Mouse (Mus musculus): ENCODE results near the gene Dock3. TPM values are rescaled to one million over a fixed set of nuclear protein-coding genes. Genes with fewer than 3 reads are reported as not detected.
"Not testable (repeated sequence)": the region's sequence is repeated elsewhere in the genome, so short reads cannot be mapped to it uniquely, and the experiment has no call there.

The Dock3 gene
- polyA plus RNA-seq, 1 experiment from 2014 or later = 0.93 TPM

- Histone ChIP-seq H3K9ac (ENCODE audit: low read length) (no peak overlapping the region), H3K27me3 (ENCODE audit: control insufficient read depth, insufficient read depth, low read length) (no peaks in the 10 kb centered on the region), H3K27ac (replicated peaks) (no peak overlapping the region), H3K4me3 (ENCODE audit: low read depth, low read length) (no peak overlapping the region), H3K9me3 (ENCODE audit: control insufficient read depth, low read length) (no peaks in the 10 kb centered on the region), H3K4me1 (replicated peaks; ENCODE audit: control insufficient read depth, insufficient read depth) (no peaks in the 10 kb centered on the region), H3K4me2 (replicated peaks; ENCODE audit: low read depth) (no peak overlapping the region), H3K36me3 (ENCODE audit: control insufficient read depth, insufficient read depth, low read length) (no peaks in the 10 kb centered on the region)
- no peak for ATAC-seq (ENCODE audit: low FRiP score, low TSS enrichment)
- TF ChIP-seq EP300 (optimal IDR thresholded peaks at IDR 0.05) = no peak
- 74% methylated on average over 4 of the region's 4 CpGs for WGBS
- DNase-seq (ENCODE audit: low spot score) = no peak
Measured at GRCm38 (mm10) chr9:107165792-107166191, 65.9 kb downstream of the Dock3 start.

- no peaks in the 10 kb centered on the region for H3K9me3 ChIP-seq (ENCODE audit: control insufficient read depth, low read length)
- H3K27me3 ChIP-seq (ENCODE audit: control insufficient read depth, insufficient read depth, low read length) = no peaks in the 10 kb centered on the region
- no peaks in the 10 kb centered on the region for H3K36me3 ChIP-seq (ENCODE audit: control insufficient read depth, insufficient read depth, low read length)
- ATAC-seq (ENCODE audit: low FRiP score, low TSS enrichment) = no peak
- H3K9ac ChIP-seq (ENCODE audit: low read length) = no peak overlapping the region
- H3K4me3 ChIP-seq (ENCODE audit: low read depth, low read length) = no peak overlapping the region
- no peak overlapping the region for H3K27ac ChIP-seq (replicated peaks)
- no peak overlapping the region for H3K4me2 ChIP-seq (replicated peaks; ENCODE audit: low read depth)
- no peak for DNase-seq (ENCODE audit: low spot score)
- H3K4me1 ChIP-seq (replicated peaks; ENCODE audit: control insufficient read depth, insufficient read depth) = no peaks in the 10 kb centered on the region
- TF ChIP-seq EP300 (optimal IDR thresholded peaks at IDR 0.05) (no peak), CTCF (IDR thresholded peaks at IDR 0.05; ENCODE audit: low read depth) (peak; percentile 56)
- 5% methylated on average over 3 of the region's 3 CpGs for WGBS
Measured at GRCm38 (mm10) chr9:107164825-107165224, 66.9 kb downstream of the Dock3 start.

- 83% methylated on average over 4 of the region's 4 CpGs for WGBS
Measured at GRCm38 (mm10) chr9:107156388-107156787, 75.3 kb downstream of the Dock3 start.

GRCm38 (mm10) chr9:107112791-107113190, 118.9 kb downstream of the Dock3 start:
- H3K4me1 ChIP-seq (replicated peaks; ENCODE audit: control insufficient read depth, insufficient read depth) = no peaks in the 10 kb centered on the region
- DNase-seq (ENCODE audit: low spot score) = no peak
- H3K36me3 ChIP-seq (ENCODE audit: control insufficient read depth, insufficient read depth, low read length) = no peaks in the 10 kb centered on the region
- H3K4me3 ChIP-seq (ENCODE audit: low read depth, low read length) = no peak overlapping the region
- no peak overlapping the region for H3K4me2 ChIP-seq (replicated peaks; ENCODE audit: low read depth)
- no peaks in the 10 kb centered on the region for H3K27me3 ChIP-seq (ENCODE audit: control insufficient read depth, insufficient read depth, low read length)
- H3K9me3 ChIP-seq (ENCODE audit: control insufficient read depth, low read length) = no peaks in the 10 kb centered on the region
- H3K9ac ChIP-seq (ENCODE audit: low read length) = no peak overlapping the region
- no peak for ATAC-seq (ENCODE audit: low FRiP score, low TSS enrichment)
- no peak overlapping the region for H3K27ac ChIP-seq (replicated peaks)
- WGBS = 52% methylated on average over 3 of the region's 3 CpGs
- TF ChIP-seq CTCF (IDR thresholded peaks at IDR 0.05; ENCODE audit: low read depth) (no peak), EP300 (optimal IDR thresholded peaks at IDR 0.05) (no peak)

More at GRCm38 (mm10) chr9:107156388-107156787, 75.3 kb downstream of the Dock3 start:
- H3K27ac ChIP-seq (replicated peaks); H3K4me2 ChIP-seq (replicated peaks; ENCODE audit: low read depth); H3K4me3 ChIP-seq (ENCODE audit: low read depth, low read length); H3K36me3 ChIP-seq (ENCODE audit: control insufficient read depth, insufficient read depth, low read length); H3K4me1 ChIP-seq (replicated peaks; ENCODE audit: control insufficient read depth, insufficient read depth); H3K9ac ChIP-seq (ENCODE audit: low read length); H3K27me3 ChIP-seq (ENCODE audit: control insufficient read depth, insufficient read depth, low read length); DNase-seq (ENCODE audit: low spot score); H3K9me3 ChIP-seq (ENCODE audit: control insufficient read depth, low read length); ATAC-seq (ENCODE audit: low FRiP score, low TSS enrichment): not testable (repeated sequence)

GRCm38 (mm10) chr9:107112056-107112455, 119.7 kb downstream of the Dock3 start:
- Histone ChIP-seq H3K4me2 (replicated peaks; ENCODE audit: low read depth) (no peak overlapping the region), H3K4me1 (replicated peaks; ENCODE audit: control insufficient read depth, insufficient read depth) (no peaks in the 10 kb centered on the region), H3K4me3 (ENCODE audit: low read depth, low read length) (no peak overlapping the region), H3K27me3 (ENCODE audit: control insufficient read depth, insufficient read depth, low read length) (no peaks in the 10 kb centered on the region), H3K36me3 (ENCODE audit: control insufficient read depth, insufficient read depth, low read length) (no peaks in the 10 kb centered on the region), H3K9me3 (ENCODE audit: control insufficient read depth, low read length) (no peaks in the 10 kb centered on the region), H3K9ac (ENCODE audit: low read length) (no peak overlapping the region), H3K27ac (replicated peaks) (no peak overlapping the region)
- TF ChIP-seq CTCF (IDR thresholded peaks at IDR 0.05; ENCODE audit: low read depth) (no peak), EP300 (optimal IDR thresholded peaks at IDR 0.05) (no peak)
- WGBS = 64% methylated on average over 2 of the region's 2 CpGs
- no peak for DNase-seq (ENCODE audit: low spot score)
- ATAC-seq (ENCODE audit: low FRiP score, low TSS enrichment) = no peak

- H3K9me3 ChIP-seq (ENCODE audit: control insufficient read depth, low read length) = no peaks in the 10 kb centered on the region
- no peaks in the 10 kb centered on the region for H3K4me1 ChIP-seq (replicated peaks; ENCODE audit: control insufficient read depth, insufficient read depth)
- no peak overlapping the region for H3K27ac ChIP-seq (replicated peaks)
- H3K27me3 ChIP-seq (ENCODE audit: control insufficient read depth, insufficient read depth, low read length) = no peaks in the 10 kb centered on the region
- no peaks in the 10 kb centered on the region for H3K36me3 ChIP-seq (ENCODE audit: control insufficient read depth, insufficient read depth, low read length)
- H3K9ac ChIP-seq (ENCODE audit: low read length) = no peak overlapping the region
- TF ChIP-seq EP300 (optimal IDR thresholded peaks at IDR 0.05) (no peak), CTCF (IDR thresholded peaks at IDR 0.05; ENCODE audit: low read depth) (no peak)
- 61% methylated on average over 6 of the region's 6 CpGs for WGBS
- DNase-seq (ENCODE audit: low spot score) (no peak), ATAC-seq (ENCODE audit: low FRiP score, low TSS enrichment) (no peak)
- H3K4me3 ChIP-seq (ENCODE audit: low read depth, low read length) = no peak overlapping the region
- H3K4me2 ChIP-seq (replicated peaks; ENCODE audit: low read depth) = no peak overlapping the region
Measured at GRCm38 (mm10) chr9:107099487-107099886, 132.2 kb downstream of the Dock3 start.

- not testable (repeated sequence) for ATAC-seq (ENCODE audit: low FRiP score, low TSS enrichment); H3K9ac ChIP-seq (ENCODE audit: low read length)
- WGBS = 56% methylated on average over 17 of the region's 17 CpGs
Measured at GRCm38 (mm10) chr9:107089451-107089850, 142.3 kb downstream of the Dock3 start.

More at GRCm38 (mm10) chr9:107089451-107089850, 142.3 kb downstream of the Dock3 start:
- not testable (repeated sequence) for H3K4me2 ChIP-seq (replicated peaks; ENCODE audit: low read depth); H3K4me1 ChIP-seq (replicated peaks; ENCODE audit: control insufficient read depth, insufficient read depth); DNase-seq (ENCODE audit: low spot score); H3K27me3 ChIP-seq (ENCODE audit: control insufficient read depth, insufficient read depth, low read length); H3K36me3 ChIP-seq (ENCODE audit: control insufficient read depth, insufficient read depth, low read length); H3K9me3 ChIP-seq (ENCODE audit: control insufficient read depth, low read length); H3K27ac ChIP-seq (replicated peaks); H3K4me3 ChIP-seq (ENCODE audit: low read depth, low read length)
